Mouse (Mus musculus) forebrain, embryonic 11.5 days (tissue): Measurements from ENCODE around the gene Dph1. TPM values are rescaled to one million over a fixed set of nuclear protein-coding genes. Genes with fewer than 3 reads are reported as not detected.

Experiments
- ATAC-seq: fragments of 200-750 bp; cut with Nextera tagmentation; replicated peaks from 2 replicates; pipeline ENCODE4 v1.8.0; 2017; ENCODE audit warnings: moderate TSS enrichment; ENCODE audit not compliant: low FRiP score
- DNase-seq: peaks from one replicate; pipeline ENCODE4 v3.0.0-alpha.2; 2017; ENCODE audit warnings: low spot score
- H3K27ac ChIP-seq: fragments of 300-500 bp; sonication (generic); 2 replicates; pipeline ENCODE4 v1.5.1; 2014; ENCODE audit warnings: low read depth, low read length
- H3K27me3 ChIP-seq: fragments of 300-500 bp; sonication (generic); 2 replicates; pipeline ENCODE4 v1.6.1; 2014; ENCODE audit warnings: mild to moderate bottlenecking, low read length, mixed read lengths; ENCODE audit not compliant: control insufficient read depth, insufficient read depth
- H3K36me3 ChIP-seq: fragments of 300-500 bp; sonication (generic); 2 replicates; pipeline ENCODE4 v1.6.1; 2014; ENCODE audit warnings: mild to moderate bottlenecking, low read length, moderate library complexity, mixed read lengths; ENCODE audit not compliant: control insufficient read depth, insufficient read depth
- H3K4me1 ChIP-seq: fragments of 300-500 bp; sonication (generic); replicated peaks from 2 replicates; pipeline ENCODE4 v1.6.1; 2014; ENCODE audit warnings: low read length, mixed read lengths; ENCODE audit not compliant: control insufficient read depth, insufficient read depth
- H3K4me2 ChIP-seq: fragments of 300-500 bp; sonication (generic); 2 replicates; pipeline ENCODE4 v1.6.1; 2014; ENCODE audit warnings: low read depth, mild to moderate bottlenecking, low read length, moderate library complexity, mixed read lengths; ENCODE audit not compliant: severe bottlenecking
- H3K4me3 ChIP-seq: fragments of 300-500 bp; sonication (generic); 2 replicates; pipeline ENCODE4 v1.5.1; 2014; ENCODE audit warnings: low read depth, low read length
- H3K9ac ChIP-seq: fragments of 300-500 bp; sonication (generic); 2 replicates; pipeline ENCODE4 v1.6.1; 2014; ENCODE audit warnings: low read length
- H3K9me3 ChIP-seq: fragments of 300-500 bp; sonication (generic); 2 replicates; pipeline ENCODE4 v1.6.1; 2016; ENCODE audit warnings: low read length, mixed read lengths; ENCODE audit not compliant: control insufficient read depth
- WGBS: fragments of 180-500 bp; shearing (Covaris S2); extraction: QIAGEN DNeasy Blood & Tissue Kit; methylation state at CpG from one replicate; pipeline ENCODE4 v1.1.7; 2014; 5-methylcytosine and 5-hydroxymethylcytosine counted together
- polyA plus RNA-seq: library from polyadenylated mRNA; unstranded; fragments of >200 nt; fragmentation: Nextera tagmentation; extraction: Ambion mirVana; gene quantifications from 2 replicates; pipeline ENCODE4 v1.2.1, GENCODE M21; 2014

Gene Dph1
- polyA plus RNA-seq, 1 experiment from 2014 or later = 21.8 TPM

- Histone ChIP-seq H3K36me3 (peaks cover 3% of the 10 kb centered on the region; the same call in 1 of the 2 replicates), H3K27me3 (no peaks in the 10 kb centered on the region), H3K9me3 (no peaks in the 10 kb centered on the region), H3K9ac (no peak overlapping the region), H3K4me3 (no peak overlapping the region), H3K4me1 (no peaks in the 10 kb centered on the region), H3K4me2 (no peak overlapping the region), H3K27ac (no peak overlapping the region)
- ATAC-seq (no peak), DNase-seq (no peak)
- 84% methylated on average over 6 of the region's 6 CpGs for WGBS
These were observed 36.9 kb downstream of the Dph1 start for GRCm38 (mm10) chr11:75154053-75154585.

- H3K27ac ChIP-seq = no peak overlapping the region
- H3K9me3 ChIP-seq = no peaks in the 10 kb centered on the region
- no peak for DNase-seq
- H3K4me1 ChIP-seq = no peaks in the 10 kb centered on the region
- peaks cover 3% of the 10 kb centered on the region; the same call in 1 of the 2 replicates for H3K36me3 ChIP-seq
- H3K9ac ChIP-seq = no peak overlapping the region
- no peak overlapping the region for H3K4me2 ChIP-seq
- H3K27me3 ChIP-seq = no peaks in the 10 kb centered on the region
- H3K4me3 ChIP-seq = no peak overlapping the region
- no peak for ATAC-seq
- WGBS = 85% methylated on average over 18 of the region's 18 CpGs
These were observed 38.2 kb downstream of the Dph1 start for GRCm38 (mm10) chr11:75152603-75153557.

GRCm38 (mm10) chr11:75150346-75150745 lies 40.7 kb downstream of the Dph1 start:
- H3K36me3 ChIP-seq = no peaks in the 10 kb centered on the region; the same call in 1 of the 2 replicates
- ATAC-seq = no peak

GRCm38 (mm10) chr11:75148332-75149035 lies 42.6 kb downstream of the Dph1 start:
- ATAC-seq (no peak), DNase-seq (no peak)
- H3K27me3 ChIP-seq = no peaks in the 10 kb centered on the region
- H3K36me3 ChIP-seq = no peaks in the 10 kb centered on the region; the same call in 1 of the 2 replicates
- 90% methylated on average over 11 of the region's 11 CpGs for WGBS
- no peak overlapping the region for H3K9ac ChIP-seq
- H3K4me2 ChIP-seq = no peak overlapping the region
- peak overlapping the region; percentile 34; the same call in 1 of the 2 replicates for H3K27ac ChIP-seq
- H3K4me1 ChIP-seq = no peaks in the 10 kb centered on the region
- no peak overlapping the region for H3K4me3 ChIP-seq
- no peaks in the 10 kb centered on the region for H3K9me3 ChIP-seq

More at GRCm38 (mm10) chr11:75150346-75150745, 40.7 kb downstream of the Dph1 start:
- no peak overlapping the region for H3K9ac ChIP-seq
- no peak for DNase-seq
- H3K27ac ChIP-seq = no peak overlapping the region
- H3K4me3 ChIP-seq = no peak overlapping the region
- no peak overlapping the region for H3K4me2 ChIP-seq
- H3K27me3 ChIP-seq = no peaks in the 10 kb centered on the region
- no peaks in the 10 kb centered on the region for H3K9me3 ChIP-seq
- 90% methylated on average over 1 of the region's 1 CpGs for WGBS
- H3K4me1 ChIP-seq = no peaks in the 10 kb centered on the region

DNA sequence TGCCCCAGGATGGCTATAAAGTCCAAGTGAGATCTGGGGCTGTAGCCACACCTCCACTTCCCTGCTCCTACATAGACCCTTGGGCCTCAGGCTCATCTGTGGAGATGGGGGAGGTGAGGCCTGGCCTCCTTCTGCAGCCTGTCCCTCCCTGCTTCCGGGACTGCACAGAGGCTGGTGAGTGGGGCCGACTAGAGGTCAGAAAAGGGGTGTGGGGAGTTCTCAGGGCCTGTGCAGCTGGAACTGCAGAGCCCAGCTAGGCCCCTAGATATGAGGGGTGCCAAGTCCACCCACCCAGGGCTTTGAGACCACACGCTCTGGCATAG lies 43.2 kb downstream of the Dph1 start:
- H3K9ac ChIP-seq = no peak overlapping the region
- ATAC-seq = no peak
- DNase-seq = no peak
- H3K4me2 ChIP-seq = no peak overlapping the region
- 78% methylated on average over 3 of the region's 3 CpGs for WGBS
- H3K4me1 ChIP-seq = no peaks in the 10 kb centered on the region
- H3K9me3 ChIP-seq = no peaks in the 10 kb centered on the region
- H3K27me3 ChIP-seq = no peaks in the 10 kb centered on the region
- no peak overlapping the region for H3K4me3 ChIP-seq
- H3K27ac ChIP-seq = peak overlapping the region; percentile 34
- no peaks in the 10 kb centered on the region; the same call in 1 of the 2 replicates for H3K36me3 ChIP-seq

- no peaks in the 10 kb centered on the region for H3K9me3 ChIP-seq
- H3K4me1 ChIP-seq = no peaks in the 10 kb centered on the region
- no peaks in the 10 kb centered on the region; the same call in 1 of the 2 replicates for H3K36me3 ChIP-seq
- ATAC-seq (no peak), DNase-seq (no peak)
- H3K4me3 ChIP-seq = no peak overlapping the region
- no peak overlapping the region for H3K9ac ChIP-seq
- 71% methylated on average over 11 of the region's 11 CpGs for WGBS
- H3K27me3 ChIP-seq = no peaks in the 10 kb centered on the region
- H3K4me2 ChIP-seq = no peak overlapping the region
- peak overlapping the region; percentile 34; the same call in 1 of the 2 replicates for H3K27ac ChIP-seq
These were observed 43.8 kb downstream of the Dph1 start for GRCm38 (mm10) chr11:75147106-75147845.

- Histone ChIP-seq H3K9ac (no peak overlapping the region), H3K27ac (no peak overlapping the region), H3K36me3 (no peaks in the 10 kb centered on the region; the same call in 1 of the 2 replicates), H3K4me1 (no peaks in the 10 kb centered on the region), H3K9me3 (no peaks in the 10 kb centered on the region), H3K4me2 (no peak overlapping the region), H3K27me3 (no peaks in the 10 kb centered on the region), H3K4me3 (no peak overlapping the region)
- WGBS = 86% methylated on average over 2 of the region's 2 CpGs
- ATAC-seq = no peak
- no peak for DNase-seq
These were observed 45.2 kb downstream of the Dph1 start for GRCm38 (mm10) chr11:75145841-75146240.

GRCm38 (mm10) chr11:75142749-75143148 lies 48.3 kb downstream of the Dph1 start:
- Histone ChIP-seq H3K4me2 (no peak overlapping the region), H3K4me3 (no peak overlapping the region), H3K9me3 (no peaks in the 10 kb centered on the region), H3K27ac (no peak overlapping the region), H3K36me3 (no peaks in the 10 kb centered on the region; the same call in 1 of the 2 replicates), H3K9ac (no peak overlapping the region), H3K27me3 (no peaks in the 10 kb centered on the region), H3K4me1 (no peaks in the 10 kb centered on the region; the same call in 1 of the 2 replicates)
- DNase-seq (no peak), ATAC-seq (no peak)
- WGBS = 94% methylated on average over 4 of the region's 4 CpGs
